Mouse (Mus musculus) hindbrain, embryonic 14.5 days (tissue): ENCODE data around the gene Pwwp2b. TPM values are rescaled to one million over a fixed set of nuclear protein-coding genes. Genes with fewer than 3 reads are reported as not detected.

ENCODE experiments used
- ATAC-seq: fragments of 200-750 bp; cut with Nextera tagmentation; 2 replicates; pipeline ENCODE4 v1.8.0; 2017; ENCODE audit warnings: moderate number of reproducible peaks, mild to moderate bottlenecking, moderate TSS enrichment, moderate library complexity; ENCODE audit not compliant: low FRiP score
- DNase-seq: peaks from one replicate; pipeline ENCODE4 v3.0.0-alpha.2; 2015; ENCODE audit warnings: low spot score
- H3K27ac ChIP-seq: fragments of 300-500 bp; sonication (generic); 2 replicates; pipeline ENCODE4 v1.5.1; 2014; ENCODE audit warnings: mild to moderate bottlenecking, moderate library complexity
- H3K27me3 ChIP-seq: fragments of 300-500 bp; sonication (generic); 2 replicates; pipeline ENCODE4 v1.6.1; 2014; ENCODE audit warnings: mild to moderate bottlenecking, low read length, mixed read lengths; ENCODE audit not compliant: control insufficient read depth, insufficient read depth
- H3K36me3 ChIP-seq: fragments of 300-500 bp; sonication (generic); replicated peaks from 2 replicates; pipeline ENCODE4 v1.6.1; 2014; ENCODE audit not compliant: control insufficient read depth, insufficient read depth
- H3K4me1 ChIP-seq: fragments of 300-500 bp; sonication (generic); replicated peaks from 2 replicates; pipeline ENCODE4 v1.6.1; 2014; ENCODE audit warnings: antibody characterized with exemption, low read length, mixed read lengths; ENCODE audit not compliant: control insufficient read depth, insufficient read depth
- H3K4me2 ChIP-seq: fragments of 300-500 bp; sonication (generic); replicated peaks from 2 replicates; pipeline ENCODE4 v1.6.1; 2014; ENCODE audit warnings: mild to moderate bottlenecking, moderate library complexity
- H3K4me3 ChIP-seq: fragments of 300-500 bp; sonication (generic); replicated peaks from 2 replicates; pipeline ENCODE4 v1.5.1; 2014; ENCODE audit warnings: mild to moderate bottlenecking, low read length
- H3K9ac ChIP-seq: fragments of 300-500 bp; sonication (generic); 2 replicates; pipeline ENCODE4 v1.6.1; 2014
- H3K9me3 ChIP-seq: fragments of 300-500 bp; sonication (generic); 2 replicates; pipeline ENCODE4 v1.6.1; 2016; ENCODE audit warnings: low read length; ENCODE audit not compliant: control insufficient read depth
- WGBS: fragments of 180-500 bp; shearing (Covaris S2); extraction: QIAGEN DNeasy Blood & Tissue Kit; methylation state at CpG from one replicate; pipeline ENCODE4 v1.1.7; 2014; 5-methylcytosine and 5-hydroxymethylcytosine counted together
- polyA plus RNA-seq: library from polyadenylated mRNA; unstranded; fragments of >200 nt; fragmentation: Nextera tagmentation; extraction: Ambion mirVana; gene quantifications from 2 replicates; pipeline ENCODE4 v1.2.1, GENCODE M21; 2014

The Pwwp2b gene
- polyA plus RNA-seq, 1 experiment from 2014 or later, result 5.2 TPM

DNA sequence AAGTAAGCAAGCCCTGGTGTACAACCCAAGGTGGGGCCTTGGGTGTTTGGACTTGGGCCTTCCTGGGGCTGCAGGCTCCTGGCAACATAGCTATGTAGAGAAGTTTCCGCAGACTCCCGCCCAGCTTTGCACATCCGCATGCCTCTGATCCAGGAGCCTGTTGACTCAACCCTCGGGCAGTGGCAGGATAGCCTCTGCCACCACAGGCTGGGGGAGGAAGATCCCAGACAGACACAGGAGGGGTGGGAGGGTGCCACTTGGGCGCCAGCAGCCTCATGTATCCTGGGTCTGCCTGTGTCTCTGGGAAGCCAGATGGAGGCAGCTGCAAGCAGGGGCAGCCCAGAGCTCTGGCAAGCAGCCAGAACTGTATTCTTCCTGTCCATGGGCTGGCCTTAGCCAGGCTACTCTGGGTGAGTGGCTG, 3.6 kb downstream of the Pwwp2b start:
- H3K27ac ChIP-seq, result peak overlapping the region; percentile 14; the same call in 1 of the 2 replicates
- 56% methylated on average over 5 of the region's 5 CpGs for WGBS
- no peak for ATAC-seq
- H3K36me3 ChIP-seq, result peaks cover 14% of the 10 kb centered on the region
- no peak overlapping the region for H3K9ac ChIP-seq
- H3K4me2 ChIP-seq, result no peak overlapping the region
- H3K9me3 ChIP-seq, result no peaks in the 10 kb centered on the region
- peak; percentile 63 for DNase-seq
- peaks cover 38% of the 10 kb centered on the region for H3K4me1 ChIP-seq
- H3K27me3 ChIP-seq, result 0 out of 2 replicates have a peak, but pooled peaks cover 3% of the 10 kb centered on the region
- no peak overlapping the region for H3K4me3 ChIP-seq

DNA sequence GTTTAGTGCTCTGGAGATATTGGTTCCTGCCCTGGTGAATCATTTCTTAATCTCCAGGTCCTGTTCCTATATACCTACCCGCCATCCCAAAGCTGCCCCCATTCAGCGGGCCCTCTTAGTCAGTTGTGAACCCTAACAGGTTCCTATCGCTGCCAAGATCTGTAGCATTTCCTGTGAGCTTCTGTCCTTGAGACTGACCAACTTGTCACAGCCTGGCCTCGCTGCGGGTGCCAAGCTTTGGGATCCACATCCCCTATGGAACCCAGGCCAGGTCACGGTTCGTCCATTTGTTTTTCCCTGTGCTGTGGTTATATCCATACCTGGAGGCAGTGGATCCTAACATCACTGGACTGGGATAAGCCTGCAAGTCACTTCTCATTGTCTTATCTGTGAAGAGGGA, 4.3 kb downstream of the Pwwp2b start:
- Histone ChIP-seq H3K4me3 (no peak overlapping the region), H3K9me3 (no peaks in the 10 kb centered on the region), H3K36me3 (peaks cover 14% of the 10 kb centered on the region), H3K27me3 (no peaks in the 10 kb centered on the region), H3K4me1 (peaks cover 32% of the 10 kb centered on the region), H3K27ac (no peak overlapping the region), H3K4me2 (no peak overlapping the region), H3K9ac (no peak overlapping the region)
- 92% methylated on average over 7 of the region's 7 CpGs for WGBS
- no peak for DNase-seq
- no peak for ATAC-seq

DNA sequence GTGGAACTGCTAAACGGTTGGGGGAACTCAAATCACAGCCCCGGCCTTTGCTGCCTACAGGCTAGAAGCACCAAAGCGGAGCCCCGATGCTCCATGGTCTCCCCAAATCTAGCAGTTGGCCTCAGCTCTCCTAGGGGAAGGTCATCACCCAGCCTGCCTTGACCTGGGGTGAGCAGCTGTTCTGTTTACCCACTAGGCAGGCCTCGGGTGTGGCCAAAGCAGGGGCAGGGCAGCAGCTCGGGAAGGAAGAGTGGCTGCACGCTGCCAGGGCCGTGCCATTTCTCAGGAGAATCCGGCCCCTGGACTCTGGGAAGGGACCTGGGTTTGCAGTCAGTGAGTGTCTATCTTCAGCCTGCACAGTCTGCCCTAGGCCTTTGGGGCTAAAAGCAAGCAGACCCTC, 4.7 kb downstream of the Pwwp2b start:
- ATAC-seq (no peak), DNase-seq (no peak)
- Histone ChIP-seq H3K9me3 (no peaks in the 10 kb centered on the region), H3K27me3 (no peaks in the 10 kb centered on the region), H3K36me3 (peaks cover 14% of the 10 kb centered on the region), H3K27ac (no peak overlapping the region), H3K4me2 (no peak overlapping the region), H3K4me3 (no peak overlapping the region), H3K4me1 (peaks cover 29% of the 10 kb centered on the region), H3K9ac (no peak overlapping the region)
- WGBS, result 73% methylated on average over 9 of the region's 9 CpGs

DNA sequence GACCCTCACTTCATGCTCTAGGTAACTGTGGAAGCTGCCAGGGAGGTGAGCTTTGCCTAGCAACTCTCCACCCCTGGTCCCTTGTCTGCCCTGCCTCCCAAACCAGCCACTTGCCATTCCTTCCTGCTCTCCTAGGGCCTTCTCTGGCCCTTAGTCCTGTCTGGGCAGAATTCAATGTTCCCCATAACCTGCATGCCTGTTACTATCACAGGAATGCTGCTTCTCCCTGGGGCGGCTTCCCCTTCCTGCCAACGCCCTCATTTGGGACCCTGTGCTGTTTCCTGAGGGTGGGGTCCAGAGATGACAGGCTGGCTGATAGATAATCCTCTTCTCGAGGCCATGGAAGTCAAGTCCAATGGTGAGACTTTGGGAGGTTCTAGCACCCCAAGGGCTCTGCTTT, 5.2 kb downstream of the Pwwp2b start:
- DNase-seq (no peak), ATAC-seq (no peak)
- WGBS, result 85% methylated on average over 3 of the region's 3 CpGs
- Histone ChIP-seq H3K36me3 (peaks cover 14% of the 10 kb centered on the region), H3K9ac (no peak overlapping the region), H3K9me3 (no peaks in the 10 kb centered on the region), H3K4me2 (no peak overlapping the region), H3K4me3 (no peak overlapping the region), H3K4me1 (peaks cover 29% of the 10 kb centered on the region), H3K27me3 (no peaks in the 10 kb centered on the region), H3K27ac (no peak overlapping the region)

DNA sequence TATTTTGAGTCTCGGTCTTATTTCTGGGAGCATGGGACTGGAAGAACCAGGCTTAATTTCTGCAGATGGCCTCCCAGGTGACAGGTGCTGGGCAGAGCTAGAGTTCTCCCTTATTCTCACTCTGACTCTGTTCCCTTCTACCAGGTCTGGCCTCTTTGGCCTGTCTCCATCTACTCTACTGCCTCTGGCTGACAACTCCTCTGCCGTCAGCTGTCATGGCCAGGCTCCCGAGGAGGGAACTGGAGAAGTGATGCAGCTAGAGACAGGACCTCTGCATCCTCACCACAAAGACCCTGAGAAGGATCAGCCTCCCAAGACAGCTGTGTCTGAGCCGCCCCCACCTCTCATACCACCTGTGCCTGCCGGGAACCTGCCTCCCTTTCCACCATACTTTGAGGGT, 6.3 kb downstream of the Pwwp2b start:
- Histone ChIP-seq H3K27me3 (no peaks in the 10 kb centered on the region), H3K4me3 (no peak overlapping the region), H3K9me3 (no peaks in the 10 kb centered on the region), H3K4me2 (no peak overlapping the region), H3K9ac (no peak overlapping the region), H3K27ac (no peak overlapping the region), H3K4me1 (peaks cover 20% of the 10 kb centered on the region), H3K36me3 (peaks cover 14% of the 10 kb centered on the region)
- ATAC-seq (no peak), DNase-seq (no peak)
- 85% methylated on average over 5 of the region's 5 CpGs for WGBS

DNA sequence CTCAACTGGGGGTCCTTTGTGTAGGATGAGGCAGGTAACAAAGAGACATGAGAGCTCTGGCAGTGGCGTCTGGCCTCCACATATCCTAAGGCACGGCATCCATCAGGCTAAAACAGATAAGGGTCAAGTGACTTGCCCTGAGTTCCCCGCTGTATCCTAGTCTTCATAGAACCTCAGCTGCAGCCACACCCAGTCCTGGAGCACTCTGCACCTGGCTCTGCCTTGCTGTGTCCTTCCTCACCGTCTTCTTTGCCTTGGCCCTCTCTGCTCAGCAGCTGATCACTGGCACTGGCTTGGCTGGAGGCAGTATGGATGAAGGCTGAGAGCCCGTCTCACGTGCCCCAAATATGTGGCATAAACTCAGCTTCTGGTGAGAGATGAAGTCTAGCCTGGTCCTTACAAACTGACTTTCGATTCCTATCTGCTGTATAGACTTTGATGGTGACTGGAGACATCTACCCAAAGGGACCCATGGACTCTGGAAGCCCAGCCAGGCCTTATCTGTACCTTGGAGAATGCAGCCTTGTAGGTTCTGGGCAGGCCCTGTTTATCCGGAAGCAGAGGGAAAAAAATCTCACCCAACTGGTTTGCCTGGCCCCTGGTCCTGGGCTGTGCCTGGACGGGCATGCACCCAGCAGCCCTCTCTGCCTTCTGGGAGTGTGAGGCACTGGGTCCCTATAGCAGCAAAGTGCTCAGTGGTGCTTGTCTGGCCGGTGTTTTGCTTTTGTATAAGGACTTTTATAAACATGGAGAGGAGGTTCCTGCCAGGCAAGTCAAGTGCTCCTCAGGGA, 9.7 kb downstream of the Pwwp2b start:
- Histone ChIP-seq H3K9me3 (0 out of 2 replicates have a peak, but pooled peaks cover 4% of the 10 kb centered on the region), H3K4me1 (peaks cover 4% of the 10 kb centered on the region; the same call in 1 of the 2 replicates), H3K9ac (no peak overlapping the region), H3K4me2 (no peak overlapping the region), H3K27ac (no peak overlapping the region), H3K27me3 (no peaks in the 10 kb centered on the region), H3K4me3 (no peak overlapping the region), H3K36me3 (peaks cover 14% of the 10 kb centered on the region)
- ATAC-seq (no peak), DNase-seq (no peak)
- 74% methylated on average over 10 of the region's 10 CpGs for WGBS

DNA sequence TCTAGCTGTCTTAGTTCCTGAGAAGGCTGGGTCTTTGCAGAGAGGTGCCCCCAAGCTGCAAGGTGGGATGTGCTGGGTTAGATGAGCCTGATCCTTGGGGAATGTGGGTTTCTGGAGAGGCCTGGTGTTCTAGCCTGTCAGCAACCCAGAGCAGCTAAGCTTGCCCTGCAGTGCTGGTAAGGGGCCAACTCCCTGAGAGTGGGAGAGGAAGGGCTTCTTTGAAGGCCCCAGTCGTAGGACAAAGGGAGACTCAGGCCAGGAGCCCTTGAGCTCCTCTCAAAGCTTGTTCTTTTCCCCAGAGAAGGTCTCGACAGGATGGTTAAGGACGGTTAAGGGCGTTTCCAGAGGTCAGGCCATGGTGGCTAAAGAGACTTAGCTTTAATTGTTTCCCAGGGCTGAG, 16.1 kb downstream of the Pwwp2b start:
- Histone ChIP-seq H3K36me3 (no peaks in the 10 kb centered on the region), H3K4me3 (no peak overlapping the region), H3K4me2 (no peak overlapping the region), H3K9ac (no peak overlapping the region), H3K27ac (no peak overlapping the region), H3K9me3 (0 out of 2 replicates have a peak, but pooled peaks cover 4% of the 10 kb centered on the region), H3K4me1 (no peaks in the 10 kb centered on the region), H3K27me3 (no peaks in the 10 kb centered on the region)
- DNase-seq (no peak), ATAC-seq (no peak)
- 57% methylated on average over 4 of the region's 4 CpGs for WGBS

DNA sequence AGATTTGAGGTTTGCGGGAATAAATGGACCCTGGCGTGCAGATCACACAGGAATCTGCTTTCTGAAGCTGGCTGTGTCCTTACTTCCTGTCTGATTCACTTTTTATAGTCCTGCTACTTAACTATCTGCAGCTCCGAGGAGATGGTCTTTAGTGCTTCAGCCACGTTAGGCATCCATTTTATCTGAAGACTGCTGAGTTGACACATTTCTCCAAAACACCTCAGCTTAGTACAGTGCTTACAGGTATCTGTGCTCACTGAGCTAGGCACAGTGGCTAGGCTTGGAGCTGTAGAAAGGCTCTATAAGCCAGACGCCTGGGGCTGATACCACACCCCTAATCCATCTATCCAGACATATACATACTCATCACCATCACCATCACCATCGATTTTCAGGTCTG, 17.4 kb downstream of the Pwwp2b start:
- WGBS, result 79% methylated on average over 6 of the region's 6 CpGs
- no peaks in the 10 kb centered on the region for H3K36me3 ChIP-seq
- no peak for DNase-seq
- H3K27ac ChIP-seq, result no peak overlapping the region
- H3K4me2 ChIP-seq, result no peak overlapping the region
- no peak overlapping the region for H3K4me3 ChIP-seq
- ATAC-seq, result no peak
- H3K27me3 ChIP-seq, result no peaks in the 10 kb centered on the region
- no peak overlapping the region for H3K9ac ChIP-seq
- H3K4me1 ChIP-seq, result no peaks in the 10 kb centered on the region
- 0 out of 2 replicates have a peak, but pooled peaks cover 4% of the 10 kb centered on the region for H3K9me3 ChIP-seq

DNA sequence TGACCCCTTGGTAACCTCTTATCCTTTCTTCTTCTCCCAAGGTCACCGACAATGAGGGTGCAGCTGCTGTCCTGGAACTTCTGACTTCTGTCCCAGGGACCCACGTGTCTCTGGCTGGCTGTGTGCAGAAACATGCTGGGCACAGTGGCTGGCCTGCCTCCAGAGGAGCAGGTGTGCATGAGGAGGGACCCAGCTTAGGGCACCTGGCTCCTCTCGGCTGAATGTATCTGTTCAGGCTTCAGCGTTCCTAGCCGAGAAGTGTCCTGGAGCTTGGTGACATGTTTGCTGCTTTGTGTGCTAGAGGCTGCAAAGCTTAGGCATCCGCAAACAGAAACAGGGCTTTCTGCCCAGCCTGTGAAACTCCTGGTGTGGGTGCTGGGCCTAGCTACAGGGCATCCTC, 18.1 kb downstream of the Pwwp2b start:
- DNase-seq (no peak), ATAC-seq (no peak)
- Histone ChIP-seq H3K9ac (no peak overlapping the region), H3K36me3 (no peaks in the 10 kb centered on the region), H3K4me3 (no peak overlapping the region), H3K27me3 (no peaks in the 10 kb centered on the region), H3K4me2 (no peak overlapping the region), H3K27ac (no peak overlapping the region), H3K4me1 (no peaks in the 10 kb centered on the region), H3K9me3 (no peaks in the 10 kb centered on the region)
- 67% methylated on average over 6 of the region's 6 CpGs for WGBS
